Mouse (Mus musculus): Measurements from ENCODE around the gene Stfa3. TPM values are rescaled to one million over a fixed set of nuclear protein-coding genes. Genes with fewer than 3 reads are reported as not detected.
"Not testable (repeated sequence)": the region's sequence is repeated elsewhere in the genome, so short reads cannot be mapped to it uniquely, and the experiment has no call there.

The Stfa3 gene
- total and polyA plus RNA-seq, 3 experiments, result not detected

- intact Hi-C loops (cut with DNase I), result no loop called here
Measured at GRCm38 (mm10) chr16:36465436-36465835, 10.2 kb upstream of the Stfa3 start.

GRCm38 (mm10) chr16:36464076-36464475 is 8.9 kb upstream of the Stfa3 start:
- intact Hi-C loops (cut with DNase I), result no loop called here
- no peak for DNase-seq
- Histone ChIP-seq H3K9ac (ENCODE audit: low read depth, low read length) (no peak overlapping the region), H3K4me1 (ENCODE audit: control insufficient read depth, insufficient read depth, low read length) (no peaks in the 10 kb centered on the region), H3K27ac (no peak overlapping the region), H3K79me2 (replicated peaks; ENCODE audit: control insufficient read depth, insufficient read depth, low read length) (no peaks in the 10 kb centered on the region), H3K4me3 (no peak overlapping the region), H3K27me3 (ENCODE audit: control insufficient read depth, insufficient read depth, low read length) (no peaks in the 10 kb centered on the region), H3K36me3 (ENCODE audit: control insufficient read depth, insufficient read depth, low read length) (no peaks in the 10 kb centered on the region)
- TF ChIP-seq EP300 (IDR thresholded peaks at IDR 0.05; ENCODE audit: insufficient read depth, low read depth, low read length), result no peak
- TF ChIP-seq POLR2A (IDR thresholded peaks at IDR 0.05; ENCODE audit: insufficient read depth, low read depth, low read length), result no peak
- TF ChIP-seq CTCF (IDR thresholded peaks at IDR 0.05), result no peak
- WGBS, result 67% methylated on average over 4 of the region's 4 CpGs

More at GRCm38 (mm10) chr16:36465436-36465835, 10.2 kb upstream of the Stfa3 start:
- 84% methylated on average over 3 of the region's 3 CpGs for WGBS
- Histone ChIP-seq H3K27ac (no peak overlapping the region), H3K79me2 (replicated peaks; ENCODE audit: control insufficient read depth, insufficient read depth, low read length) (no peaks in the 10 kb centered on the region), H3K9ac (ENCODE audit: low read depth, low read length) (no peak overlapping the region), H3K4me3 (no peak overlapping the region), H3K4me1 (ENCODE audit: control insufficient read depth, insufficient read depth, low read length) (no peaks in the 10 kb centered on the region), H3K36me3 (ENCODE audit: control insufficient read depth, insufficient read depth, low read length) (no peaks in the 10 kb centered on the region), H3K27me3 (ENCODE audit: control insufficient read depth, insufficient read depth, low read length) (no peaks in the 10 kb centered on the region)
- no peak for TF ChIP-seq POLR2A (IDR thresholded peaks at IDR 0.05; ENCODE audit: insufficient read depth, low read depth, low read length)
- no peak for TF ChIP-seq EP300 (IDR thresholded peaks at IDR 0.05; ENCODE audit: insufficient read depth, low read depth, low read length)
- TF ChIP-seq CTCF (IDR thresholded peaks at IDR 0.05), result no peak
- DNase-seq, result no peak

- DNase-seq, result no peak
- no peak overlapping the region for H3K4me3 ChIP-seq
- H3K27ac ChIP-seq, result no peak overlapping the region
- H3K36me3 ChIP-seq (ENCODE audit: control insufficient read depth, insufficient read depth, low read length), result no peaks in the 10 kb centered on the region
- H3K79me2 ChIP-seq (replicated peaks; ENCODE audit: control insufficient read depth, insufficient read depth, low read length), result no peaks in the 10 kb centered on the region
- no peak overlapping the region for H3K9ac ChIP-seq (ENCODE audit: low read depth, low read length)
- H3K27me3 ChIP-seq (ENCODE audit: control insufficient read depth, insufficient read depth, low read length), result no peaks in the 10 kb centered on the region
- WGBS, result 51% methylated on average over 2 of the region's 2 CpGs
- intact Hi-C loops (cut with DNase I), result no loop called here
- TF ChIP-seq EP300 (IDR thresholded peaks at IDR 0.05; ENCODE audit: insufficient read depth, low read depth, low read length) (no peak), CTCF (IDR thresholded peaks at IDR 0.05) (no peak), POLR2A (IDR thresholded peaks at IDR 0.05; ENCODE audit: insufficient read depth, low read depth, low read length) (no peak)
- no peaks in the 10 kb centered on the region for H3K4me1 ChIP-seq (ENCODE audit: control insufficient read depth, insufficient read depth, low read length)
Measured at GRCm38 (mm10) chr16:36460426-36460825, 5.2 kb upstream of the Stfa3 start.

GRCm38 (mm10) chr16:36420979-36421378 is 34.2 kb downstream of the Stfa3 start:
- H3K4me1 ChIP-seq (ENCODE audit: control insufficient read depth, insufficient read depth, low read length); DNase-seq; H3K9ac ChIP-seq (ENCODE audit: low read depth, low read length); intact Hi-C loops (cut with DNase I); H3K36me3 ChIP-seq (ENCODE audit: control insufficient read depth, insufficient read depth, low read length); H3K27me3 ChIP-seq (ENCODE audit: control insufficient read depth, insufficient read depth, low read length); H3K4me3 ChIP-seq; H3K79me2 ChIP-seq (replicated peaks; ENCODE audit: control insufficient read depth, insufficient read depth, low read length); H3K27ac ChIP-seq: not testable (repeated sequence)
- 76% methylated on average over 1 of the region's 1 CpGs for WGBS

GRCm38 (mm10) chr16:36408357-36408756 is 46.8 kb downstream of the Stfa3 start, which contains the start of gene Stfa2:
Gene Stfa2, minus strand, starts transcription at chr16:36408457.
- H3K4me1 ChIP-seq (ENCODE audit: control insufficient read depth, insufficient read depth, low read length), result no peaks in the 10 kb centered on the region
- TF ChIP-seq CTCF (IDR thresholded peaks at IDR 0.05) (no peak), EP300 (IDR thresholded peaks at IDR 0.05; ENCODE audit: insufficient read depth, low read depth, low read length) (no peak), POLR2A (IDR thresholded peaks at IDR 0.05; ENCODE audit: insufficient read depth, low read depth, low read length) (no peak)
- no peaks in the 10 kb centered on the region for H3K36me3 ChIP-seq (ENCODE audit: control insufficient read depth, insufficient read depth, low read length)
- no peak within 1 kb of the TSS for H3K27ac ChIP-seq
- intact Hi-C loops (cut with DNase I), result no loop called here
- DNase-seq, result no peak
- H3K4me3 ChIP-seq, result no peak within 1 kb of the TSS
- H3K79me2 ChIP-seq (replicated peaks; ENCODE audit: control insufficient read depth, insufficient read depth, low read length), result no peaks in the 10 kb centered on the region
- no peak within 1 kb of the TSS for H3K9ac ChIP-seq (ENCODE audit: low read depth, low read length)
- no peaks in the 10 kb centered on the region for H3K27me3 ChIP-seq (ENCODE audit: control insufficient read depth, insufficient read depth, low read length)

Other genes with a start within 250 kb of the Stfa3 start
- not detected for gene Gm5416, start 245.0 kb downstream of the Stfa3 start, total RNA-seq (2021)
- gene Gm5416, start 245.0 kb downstream of the Stfa3 start, polyA plus RNA-seq (2012; rRNA removed), result not detected in 2 replicates
- not detected for gene 2010005H15Rik, start 233.9 kb downstream of the Stfa3 start, total RNA-seq (2021)
- gene 2010005H15Rik, start 233.9 kb downstream of the Stfa3 start, polyA plus RNA-seq (2012; rRNA removed), result not detected in 2 replicates
- not detected for gene Stfa1, start 178.4 kb downstream of the Stfa3 start, total RNA-seq (2021)
- gene Stfa1, start 178.4 kb downstream of the Stfa3 start, polyA plus RNA-seq (2012; rRNA removed), result not detected in 2 replicates
- gene BC117090, start 121.1 kb downstream of the Stfa3 start, total RNA-seq (2021), result not detected
- gene BC117090, start 121.1 kb downstream of the Stfa3 start, polyA plus RNA-seq (2012; rRNA removed), result not detected in 2 replicates
- gene BC100530, start 87.6 kb downstream of the Stfa3 start, total RNA-seq (2021), result not detected
- gene BC100530, start 87.6 kb downstream of the Stfa3 start, polyA plus RNA-seq (2012; rRNA removed), result not detected in 2 replicates
- gene Stfa2, start 46.9 kb downstream of the Stfa3 start, total RNA-seq (2021), result not detected
- gene Stfa2, start 46.9 kb downstream of the Stfa3 start, polyA plus RNA-seq (2012; rRNA removed), result not detected in 2 replicates
- gene Casr, start 106.7 kb upstream of the Stfa3 start, total RNA-seq (2021), result under 1 TPM in 1 of 2 experiments, not detected in 1; 0.05 TPM
- gene Casr, start 106.7 kb upstream of the Stfa3 start, polyA plus RNA-seq (2012; rRNA removed), result not detected in 2 replicates
- 1 to 10 TPM; 1.1 to 1.4 TPM for gene Cd86, start 210.7 kb upstream of the Stfa3 start, total RNA-seq (2021)
- 1.00 and 1.9 TPM in 2 replicates for gene Cd86, start 210.7 kb upstream of the Stfa3 start, polyA plus RNA-seq (2012; rRNA removed)
- gene Ildr1, start 238.6 kb upstream of the Stfa3 start, total RNA-seq (2021), result not detected
- 0.06 and 0.86 TPM in 2 replicates for gene Ildr1, start 238.6 kb upstream of the Stfa3 start, polyA plus RNA-seq (2012; rRNA removed)

All from heart, adult 2 months (tissue).